Mouse (Mus musculus): ENCODE measurements at regions not wholly inside any gene's neighbourhood (a gene's known extent, or its start where the extent isn't known, plus 50 kb on each side); places are given as distances from the start of the nearest gene placed in this dataset.

- Histone ChIP-seq H3K27ac (no peak overlapping the region), H3K4me3 (no peak overlapping the region)
- intact Hi-C loops (cut with DNase I): no loop called here
- no peak for DNase-seq
- no peak for TF ChIP-seq CTCF (IDR thresholded peaks at IDR 0.05)
Measured at GRCm38 (mm10) chr16:86368449-86368848, 466.8 kb upstream of the Adamts5 start.

GRCm38 (mm10) chr16:86366197-86366596 is 464.6 kb upstream of the Adamts5 start:
- H3K4me3 ChIP-seq: no peak overlapping the region
- no peak for TF ChIP-seq CTCF (IDR thresholded peaks at IDR 0.05)
- no peak for DNase-seq
- intact Hi-C loops (cut with DNase I): no loop called here
- H3K27ac ChIP-seq: no peak overlapping the region

DNA sequence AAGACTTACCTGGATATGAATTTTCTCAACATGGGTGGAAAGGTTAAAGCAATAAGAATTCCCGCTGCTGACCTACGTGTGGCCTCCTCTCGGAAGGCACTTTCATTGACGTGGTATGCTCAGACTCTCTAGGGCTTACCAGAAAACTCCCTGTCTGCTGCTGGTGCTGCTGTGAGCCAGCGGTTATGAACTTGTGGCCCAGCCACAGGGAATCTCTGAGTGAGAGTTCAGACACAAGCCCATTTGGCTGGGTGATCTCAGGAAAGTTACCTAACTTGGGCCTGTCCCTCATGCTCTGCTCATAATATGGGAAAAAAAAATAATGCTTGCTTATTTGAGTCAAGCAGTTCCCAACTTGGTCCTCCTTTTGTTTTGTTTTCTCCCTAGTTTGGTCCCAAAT is 459.5 kb upstream of the Adamts5 start:
- Histone ChIP-seq H3K4me3 (no peak overlapping the region), H3K27ac (no peak overlapping the region)
- intact Hi-C loops (cut with DNase I): no loop called here
- no peak for TF ChIP-seq CTCF (IDR thresholded peaks at IDR 0.05)
- peak; percentile 17 for DNase-seq

- Histone ChIP-seq H3K27ac (no peak overlapping the region), H3K4me3 (no peak overlapping the region)
- DNase-seq: no peak
- no peak for TF ChIP-seq CTCF (IDR thresholded peaks at IDR 0.05)
- intact Hi-C loops (cut with DNase I): no loop called here
Measured at GRCm38 (mm10) chr16:86355036-86355435, 453.4 kb upstream of the Adamts5 start.

DNA sequence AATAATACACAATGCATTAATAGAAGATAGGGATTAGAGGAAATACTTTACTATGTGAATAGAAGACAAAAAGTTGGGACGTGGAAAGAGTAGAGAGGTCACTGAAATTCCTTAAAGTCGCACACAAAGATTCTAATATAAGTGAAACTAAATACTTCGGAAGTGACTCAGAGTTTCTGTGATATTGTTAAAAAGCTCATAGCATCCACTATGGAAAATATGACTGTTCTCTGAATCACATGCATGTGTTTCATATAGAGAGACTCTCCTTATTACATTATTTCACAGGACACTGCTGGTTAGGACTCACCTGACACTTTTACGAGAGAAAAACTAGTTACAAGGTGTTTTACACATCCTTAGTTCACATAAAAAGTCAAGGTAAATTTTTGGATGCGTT is 446.1 kb upstream of the Adamts5 start:
- no peak for TF ChIP-seq CTCF (IDR thresholded peaks at IDR 0.05)
- Histone ChIP-seq H3K27ac (no peak overlapping the region), H3K4me3 (no peak overlapping the region)
- intact Hi-C loops (cut with DNase I): no loop called here
- no peak for DNase-seq

GRCm38 (mm10) chr16:86346916-86347315 is 445.3 kb upstream of the Adamts5 start:
- no peak for DNase-seq
- Histone ChIP-seq H3K27ac (no peak overlapping the region), H3K4me3 (no peak overlapping the region)
- intact Hi-C loops (cut with DNase I): no loop called here
- no peak for TF ChIP-seq CTCF (IDR thresholded peaks at IDR 0.05)

- no peak for DNase-seq
- no peak overlapping the region for H3K27ac ChIP-seq
- TF ChIP-seq CTCF (IDR thresholded peaks at IDR 0.05): no peak
- intact Hi-C loops (cut with DNase I): no loop called here
- no peak overlapping the region for H3K4me3 ChIP-seq
Measured at GRCm38 (mm10) chr16:86340311-86340710, 438.7 kb upstream of the Adamts5 start.

DNA sequence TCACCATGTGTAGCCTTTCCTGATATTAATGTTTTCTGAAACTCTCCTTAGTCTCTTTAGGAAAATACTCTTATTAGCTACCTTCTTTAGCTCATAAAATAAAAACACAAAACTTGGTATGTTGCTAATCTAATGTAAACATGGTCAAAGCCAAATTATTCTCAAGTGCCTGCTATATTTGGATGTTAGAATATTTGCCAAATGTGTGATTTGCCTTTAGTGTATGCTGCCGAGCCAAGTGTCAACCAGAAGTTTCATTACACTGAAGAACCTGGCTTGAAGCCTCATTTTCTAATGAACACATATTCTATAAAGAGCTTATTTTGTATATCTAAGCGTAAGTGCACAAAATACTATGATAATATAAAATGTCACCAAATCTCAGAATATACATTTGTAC is 423.8 kb upstream of the Adamts5 start:
- no peak for DNase-seq
- intact Hi-C loops (cut with DNase I): no loop called here
- Histone ChIP-seq H3K4me3 (no peak overlapping the region), H3K27ac (no peak overlapping the region)
- no peak for TF ChIP-seq CTCF (IDR thresholded peaks at IDR 0.05)

- TF ChIP-seq CTCF (IDR thresholded peaks at IDR 0.05): no peak
- no peak overlapping the region for H3K27ac ChIP-seq
- intact Hi-C loops (cut with DNase I): no loop called here
- no peak for DNase-seq
- H3K4me3 ChIP-seq: no peak overlapping the region
Measured at GRCm38 (mm10) chr16:86318898-86319297, 417.3 kb upstream of the Adamts5 start.

GRCm38 (mm10) chr16:86309696-86310095 is 408.1 kb upstream of the Adamts5 start:
- DNase-seq: no peak
- no peak overlapping the region for H3K4me3 ChIP-seq
- intact Hi-C loops (cut with DNase I): loop anchor here (10.0 kb wide), 2 partner anchors 175 to 335 kb away; no protein-coding TSS in a partner anchor
- H3K27ac ChIP-seq: no peak overlapping the region
- no peak for TF ChIP-seq CTCF (IDR thresholded peaks at IDR 0.05)

- no peak overlapping the region for H3K27ac ChIP-seq
- no peak for TF ChIP-seq CTCF (IDR thresholded peaks at IDR 0.05)
- no peak overlapping the region for H3K4me3 ChIP-seq
- no peak for DNase-seq
- intact Hi-C loops (cut with DNase I): loop anchor here (2.0 to 10.0 kb wide), 5 partner anchors 113 to 578 kb away; no protein-coding TSS in a partner anchor
Measured at GRCm38 (mm10) chr16:86303869-86304268, 402.2 kb upstream of the Adamts5 start.

- DNase-seq: no peak
- peak; percentile 67 for TF ChIP-seq CTCF (IDR thresholded peaks at IDR 0.05)
- intact Hi-C loops (cut with DNase I): loop anchor here (2.0 to 10.0 kb wide), 5 partner anchors 115 to 580 kb away; no protein-coding TSS in a partner anchor
- no peak overlapping the region for H3K4me3 ChIP-seq
- H3K27ac ChIP-seq: no peak overlapping the region
Measured at GRCm38 (mm10) chr16:86302451-86303145, 401.0 kb upstream of the Adamts5 start.

DNA sequence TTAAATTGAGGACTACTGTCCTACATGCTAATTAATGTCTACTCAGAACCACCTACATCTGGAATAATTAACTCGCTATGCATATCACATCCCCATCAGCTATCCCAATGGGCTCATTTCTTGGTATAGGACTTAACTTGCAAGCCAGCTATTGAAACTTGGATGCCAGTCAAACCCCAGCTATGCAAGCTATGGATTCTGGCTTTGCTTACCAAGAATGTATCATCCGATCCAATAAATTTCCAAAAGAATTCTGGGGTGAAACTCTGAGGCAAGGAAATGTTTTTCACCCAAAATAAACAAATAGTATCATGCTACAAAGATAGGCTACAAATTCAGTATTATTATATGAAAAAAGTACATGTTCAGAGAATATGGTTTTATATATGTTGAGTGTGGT is 392.8 kb upstream of the Adamts5 start:
- DNase-seq: no peak
- intact Hi-C loops (cut with DNase I): no loop called here
- H3K4me3 ChIP-seq: no peak overlapping the region
- no peak overlapping the region for H3K27ac ChIP-seq
- TF ChIP-seq CTCF (IDR thresholded peaks at IDR 0.05): no peak

DNA sequence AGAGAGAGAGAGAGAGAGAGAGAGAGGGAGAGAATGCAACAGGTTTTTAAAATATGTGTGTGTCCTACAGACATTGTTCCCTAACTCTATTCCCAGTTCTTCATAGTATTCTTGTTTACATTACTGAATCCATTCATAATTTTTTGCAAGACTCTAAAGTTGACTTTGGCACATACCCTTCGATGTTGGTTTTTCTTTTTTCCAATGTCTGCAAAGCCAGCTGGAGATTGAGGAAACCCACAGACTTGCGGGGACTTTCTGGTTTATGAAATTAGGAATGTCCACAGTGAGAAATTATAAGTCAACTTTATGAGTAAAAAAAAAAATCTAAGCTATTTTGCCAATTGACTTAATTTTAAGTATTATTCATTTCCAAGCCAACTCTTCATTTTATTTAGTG is 379.7 kb upstream of the Adamts5 start:
- no peak for TF ChIP-seq CTCF (IDR thresholded peaks at IDR 0.05)
- DNase-seq: no peak
- Histone ChIP-seq H3K27ac (no peak overlapping the region), H3K4me3 (no peak overlapping the region)
- intact Hi-C loops (cut with DNase I): no loop called here

All from gastrocnemius, adult 2 months (tissue).